Mouse (Mus musculus) gastrocnemius, adult 2 months (tissue): ENCODE data around the gene Ankrd36. TPM values are rescaled to one million over a fixed set of nuclear protein-coding genes. Genes with fewer than 3 reads are reported as not detected.
A peak's percentile ranks its signal among the peaks of the same experiment; 100 is the strongest.

Experiments used
- DNase-seq: peaks from one replicate; pipeline ENCODE4 v3.0.0; 2022
- H3K27ac ChIP-seq: fragments of 200-600 bp; 2 replicates; pipeline ENCODE4 v1.8.1; 2022; ENCODE audit warnings: mild to moderate bottlenecking
- H3K4me3 ChIP-seq: fragments of 200-600 bp; 2 replicates; pipeline ENCODE4 v1.8.1; 2022; ENCODE audit warnings: mild to moderate bottlenecking, moderate library complexity
- CTCF ChIP-seq: fragments of 200-600 bp; IDR thresholded peaks from 2 replicates; pipeline ENCODE4 v1.8.1; 2022; ENCODE audit warnings: antibody characterized with exemption, mild to moderate bottlenecking, moderate library complexity
- intact Hi-C: fragments of 180-260 bp; cut with DNase I; formaldehyde crosslinking; loops from one replicate; pipeline ENCODE4 v1.15.1; 2025
- total RNA-seq, 2 experiments: library from RNA; stranded (reverse); gene quantifications; 2 replicates each; pipeline ENCODE4 v1.2.3; 2021

Ankrd36 gene
- total RNA-seq, 2 experiments from 2014 or later: not detected

DNA sequence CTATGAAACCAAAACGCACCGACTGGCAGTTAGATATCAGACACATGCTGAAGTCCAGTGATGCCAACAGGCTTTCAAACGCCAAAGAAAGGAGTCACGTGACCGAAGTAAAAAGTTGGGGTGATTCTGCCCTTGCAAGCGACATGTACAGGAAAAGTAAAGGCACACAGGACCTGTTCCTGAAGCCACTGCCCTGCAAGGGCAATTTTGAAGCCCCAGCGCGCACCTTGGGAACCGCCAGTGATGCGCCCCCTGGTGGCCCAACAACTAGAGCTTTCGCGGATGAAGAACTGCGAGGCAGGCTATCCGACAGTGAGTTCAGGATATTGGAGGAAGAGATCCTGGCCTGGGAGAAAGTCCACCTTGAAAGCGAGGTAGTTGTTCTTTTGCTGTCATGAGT is 59.5 kb downstream of the Ankrd36 start:
- peak; percentile 92 for TF ChIP-seq CTCF
- no peak overlapping the region for H3K27ac ChIP-seq
- H3K4me3 ChIP-seq: no peak overlapping the region
- peak; percentile 85 for DNase-seq
- intact Hi-C loops: loop anchor here (1.0 kb wide), 1 partner anchor 144 kb away; no protein-coding TSS in a partner anchor

DNA sequence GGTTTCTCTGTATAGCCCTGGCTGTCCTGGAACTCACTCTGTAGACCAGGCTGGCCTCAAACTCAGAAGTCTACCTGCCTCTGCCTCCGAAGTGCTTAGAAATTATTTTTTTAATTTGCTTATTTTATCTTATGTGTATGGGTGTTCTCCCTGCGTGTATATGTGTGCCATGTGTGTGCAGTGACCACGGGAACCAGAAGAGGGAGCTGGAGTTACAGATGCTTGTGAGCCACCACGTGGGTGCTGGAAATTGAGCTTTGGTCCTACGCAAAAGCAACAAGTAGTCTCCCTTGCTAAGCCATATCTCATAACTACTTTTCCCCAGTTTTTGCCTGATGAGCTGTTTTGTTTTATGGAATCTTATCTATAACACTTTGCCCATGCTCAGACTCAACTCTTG is 73.6 kb downstream of the Ankrd36 start:
- no peak for TF ChIP-seq CTCF
- Histone ChIP-seq H3K4me3 (no peak overlapping the region), H3K27ac (no peak overlapping the region)
- intact Hi-C loops: no loop called here
- no peak for DNase-seq

DNA sequence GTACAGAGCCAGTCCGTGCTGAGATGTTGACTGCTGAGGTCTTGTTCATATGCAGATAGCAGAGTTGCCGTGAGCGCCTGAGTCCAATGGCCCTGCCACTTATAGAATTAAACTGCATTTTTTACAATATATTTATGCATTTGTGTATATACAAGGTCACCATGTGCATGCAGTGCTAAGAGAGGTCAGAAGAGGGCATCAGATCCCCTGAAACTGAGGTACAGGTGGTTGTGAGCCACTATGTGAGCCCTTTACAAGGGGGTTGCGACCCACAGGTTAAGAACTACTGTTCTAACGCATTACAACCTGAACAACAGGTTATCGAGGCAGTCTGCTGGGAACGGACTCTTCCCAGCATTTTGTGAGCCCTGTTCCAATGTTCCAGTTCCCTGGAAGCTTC is 80.8 kb downstream of the Ankrd36 start:
- no peak overlapping the region for H3K4me3 ChIP-seq
- no peak for DNase-seq
- intact Hi-C loops: no loop called here
- TF ChIP-seq CTCF: peak; percentile 44
- no peak overlapping the region for H3K27ac ChIP-seq

DNA sequence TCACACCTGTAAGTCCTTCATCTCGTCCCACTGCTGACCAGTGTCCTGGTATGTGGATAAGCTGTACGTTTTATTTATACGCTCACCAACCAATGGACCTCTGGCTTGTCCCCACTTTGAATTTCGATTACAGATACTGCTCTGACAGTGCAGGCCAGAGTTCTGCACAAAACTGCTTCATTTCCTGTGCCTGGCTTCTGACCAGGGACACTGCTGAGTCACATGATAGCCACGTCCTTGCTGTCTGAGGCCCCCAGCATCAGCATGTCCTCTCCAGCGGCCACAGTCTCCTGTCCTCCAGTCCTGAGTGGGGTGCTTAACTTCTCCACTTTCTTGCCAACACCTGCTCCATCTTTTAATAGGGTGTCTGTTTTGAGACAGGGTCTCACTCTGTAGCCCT is 113.1 kb downstream of the Ankrd36 start:
- TF ChIP-seq CTCF: no peak
- intact Hi-C loops: no loop called here
- DNase-seq: no peak
- no peak overlapping the region for H3K27ac ChIP-seq
- H3K4me3 ChIP-seq: no peak overlapping the region

DNA sequence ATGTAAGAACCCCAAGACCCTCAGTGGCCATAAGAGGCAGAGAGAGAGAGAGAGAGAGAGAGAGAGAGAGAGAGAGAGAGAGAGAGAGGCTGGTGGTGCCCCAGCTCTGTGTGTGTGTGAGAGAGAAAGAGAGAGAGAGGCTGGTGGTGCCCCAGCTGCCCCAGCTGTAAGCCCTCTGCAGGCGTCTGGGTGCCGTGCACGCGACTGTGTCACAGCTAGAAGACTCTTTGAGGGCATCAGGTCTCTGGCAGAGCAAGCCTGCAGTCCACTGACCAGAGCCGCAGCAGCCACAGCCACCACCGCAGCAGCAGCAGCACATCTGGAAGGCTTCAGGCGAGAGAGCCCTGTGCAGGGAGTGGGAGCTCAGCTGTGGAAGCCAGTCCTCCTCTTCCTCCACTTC is 114.8 kb downstream of the Ankrd36 start:
- Histone ChIP-seq H3K4me3 (no peak overlapping the region), H3K27ac (no peak overlapping the region)
- intact Hi-C loops: no loop called here
- DNase-seq: no peak
- no peak for TF ChIP-seq CTCF

DNA sequence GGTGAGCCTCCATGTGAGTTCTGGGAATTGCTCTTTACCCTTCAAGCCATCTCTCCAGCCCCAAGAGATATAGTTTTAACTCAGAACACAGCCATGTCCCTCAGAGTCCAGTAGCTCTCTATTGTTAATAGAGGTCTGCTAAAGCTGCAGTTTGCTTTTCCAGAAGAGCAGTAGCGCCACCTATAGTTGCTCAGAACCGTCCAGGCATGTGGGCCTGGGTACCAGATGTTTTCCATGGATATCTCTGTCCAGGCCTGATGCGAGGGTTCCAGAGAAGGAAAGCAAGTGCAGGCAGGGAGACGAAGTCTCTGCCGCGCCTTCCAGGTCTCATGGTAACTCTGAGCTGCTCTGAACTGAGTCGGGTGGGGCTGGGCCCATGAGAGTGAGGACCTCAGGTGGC is 122.3 kb downstream of the Ankrd36 start:
- no peak overlapping the region for H3K4me3 ChIP-seq
- DNase-seq: peak; percentile 45
- TF ChIP-seq CTCF: peak; percentile 71
- H3K27ac ChIP-seq: no peak overlapping the region
- intact Hi-C loops: loop anchor here (2.0 kb wide), 1 partner anchor 207 kb away; no protein-coding TSS in a partner anchor

DNA sequence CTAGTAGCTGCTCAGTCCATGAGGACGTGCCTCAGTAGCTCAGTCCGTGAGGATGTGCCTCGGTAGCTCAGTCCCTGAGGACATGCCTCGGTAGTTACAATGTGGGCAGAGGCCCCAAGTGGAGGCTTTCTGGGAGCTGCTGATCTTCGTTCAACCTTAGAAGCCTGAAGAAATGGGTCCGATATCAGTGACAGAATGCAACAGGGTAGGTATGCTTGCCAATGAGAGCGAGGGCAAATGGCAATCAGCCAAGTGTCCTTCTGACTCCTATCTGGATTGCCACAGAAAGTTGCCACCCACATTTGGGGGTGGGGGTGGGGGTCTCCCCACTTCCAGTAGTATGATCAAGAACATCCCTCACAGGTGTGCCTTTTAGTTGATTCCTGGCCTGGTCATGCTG is 131.3 kb downstream of the Ankrd36 start:
- TF ChIP-seq CTCF: no peak
- DNase-seq: no peak

DNA sequence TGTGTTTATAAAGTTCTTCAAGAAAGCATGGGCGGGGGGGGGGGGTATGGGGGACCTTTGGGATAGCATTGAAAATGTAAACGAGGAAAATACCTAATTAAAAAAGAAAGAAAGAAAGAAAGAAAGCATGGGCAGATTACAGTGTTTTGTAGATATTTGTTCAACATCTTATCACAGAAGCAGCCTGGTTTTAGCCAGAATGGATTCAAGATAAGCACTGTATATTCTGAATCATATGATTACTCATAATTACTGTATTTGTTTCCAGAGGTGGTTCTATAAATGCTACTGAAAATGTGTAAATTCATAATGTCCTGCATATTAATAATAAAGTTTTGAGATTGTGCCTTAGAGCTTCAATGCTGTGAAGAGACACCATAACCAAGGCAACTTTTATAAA is 131.8 kb downstream of the Ankrd36 start:
- no peak for TF ChIP-seq CTCF
- Histone ChIP-seq H3K27ac (no peak overlapping the region), H3K4me3 (no peak overlapping the region)
- DNase-seq: no peak
- intact Hi-C loops: loop anchor here (10.0 kb wide), 1 partner anchor 416 kb away; no protein-coding TSS in a partner anchor

More for the DNA sequence above, 131.3 kb downstream of the Ankrd36 start:
- H3K27ac ChIP-seq: no peak overlapping the region
- intact Hi-C loops: loop anchor here (10.0 kb wide), 1 partner anchor 416 kb away; no protein-coding TSS in a partner anchor
- no peak overlapping the region for H3K4me3 ChIP-seq

DNA sequence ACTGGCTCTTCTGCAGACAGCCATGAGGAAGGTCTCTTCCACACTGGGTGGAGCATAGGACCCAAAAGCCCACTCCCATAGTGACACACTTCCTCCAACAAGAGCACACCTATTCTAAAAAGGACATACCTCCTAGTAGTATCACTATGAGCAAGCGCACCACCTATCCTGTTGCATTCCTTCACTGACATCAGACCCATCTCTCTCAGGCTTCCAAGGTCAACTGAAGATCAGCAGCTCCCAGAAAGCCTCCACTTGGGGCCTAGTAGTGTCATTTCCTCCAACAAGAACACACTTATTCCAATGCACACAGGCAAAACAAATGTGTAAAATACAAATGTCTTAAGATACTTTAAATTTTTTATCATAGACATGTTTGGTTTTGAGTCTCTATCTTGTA is 132.3 kb downstream of the Ankrd36 start:
- no peak overlapping the region for H3K27ac ChIP-seq
- no peak for TF ChIP-seq CTCF
- H3K4me3 ChIP-seq: no peak overlapping the region
- DNase-seq: no peak
- intact Hi-C loops: loop anchor here (10.0 kb wide), 1 partner anchor 417 kb away; no protein-coding TSS in a partner anchor

DNA sequence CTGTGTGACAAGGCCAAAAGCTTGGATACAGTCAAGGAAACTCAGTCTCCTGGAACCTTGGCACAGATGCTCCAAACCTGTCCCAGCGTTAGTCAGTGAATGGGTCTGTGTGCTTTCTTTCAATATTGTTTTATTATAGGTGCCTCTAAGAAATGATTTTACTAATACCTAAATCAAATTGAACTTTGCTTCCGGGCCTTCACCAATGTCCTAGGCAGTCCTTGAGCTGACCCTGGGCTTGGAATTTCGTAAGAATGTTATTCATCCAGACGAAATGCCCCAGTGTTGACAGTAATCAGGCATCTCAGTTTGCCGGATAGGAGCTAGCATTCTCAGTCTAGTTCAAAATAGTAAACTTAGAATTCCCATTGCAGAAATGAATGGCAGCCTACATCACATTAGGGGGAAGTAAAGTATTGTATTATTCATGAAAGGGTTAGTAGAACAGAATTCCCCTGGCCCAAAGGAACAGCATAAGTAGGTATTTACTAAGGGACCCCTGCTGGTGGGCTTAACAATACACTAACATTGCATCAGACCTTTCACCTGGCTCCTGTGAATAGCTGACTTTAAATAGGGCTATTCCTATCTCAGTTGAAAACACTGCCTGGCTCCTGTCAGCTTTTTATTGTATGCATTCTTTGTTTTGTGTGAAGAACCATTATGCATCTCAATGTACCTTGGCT is 132.9 kb downstream of the Ankrd36 start:
- Histone ChIP-seq H3K4me3 (no peak overlapping the region), H3K27ac (no peak overlapping the region)
- no peak for DNase-seq
- TF ChIP-seq CTCF: no peak
- intact Hi-C loops: loop anchor here (10.0 kb wide), 1 partner anchor 418 kb away; no protein-coding TSS in a partner anchor

DNA sequence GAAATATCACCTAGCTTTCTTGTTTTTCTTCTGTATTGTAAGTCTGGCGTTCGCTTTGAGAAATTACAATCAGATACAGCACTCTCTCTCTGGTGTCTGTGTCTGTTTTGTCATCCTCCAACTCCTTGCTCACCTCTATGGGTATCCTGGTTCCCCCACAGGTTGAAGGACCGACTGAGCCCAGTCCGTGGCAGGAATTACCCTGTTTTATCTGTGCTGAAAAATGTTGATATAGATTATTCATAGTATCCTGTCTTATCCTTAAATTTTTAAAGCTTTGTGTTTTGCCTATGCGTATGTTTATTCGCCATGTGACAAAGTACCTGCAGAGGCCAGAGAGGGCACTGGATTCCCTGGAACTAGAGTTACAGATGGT is 133.5 kb downstream of the Ankrd36 start:
- DNase-seq: no peak
- Histone ChIP-seq H3K4me3 (no peak overlapping the region), H3K27ac (no peak overlapping the region)
- no peak for TF ChIP-seq CTCF
- intact Hi-C loops: loop anchor here (10.0 kb wide), 1 partner anchor 418 kb away; no protein-coding TSS in a partner anchor

DNA sequence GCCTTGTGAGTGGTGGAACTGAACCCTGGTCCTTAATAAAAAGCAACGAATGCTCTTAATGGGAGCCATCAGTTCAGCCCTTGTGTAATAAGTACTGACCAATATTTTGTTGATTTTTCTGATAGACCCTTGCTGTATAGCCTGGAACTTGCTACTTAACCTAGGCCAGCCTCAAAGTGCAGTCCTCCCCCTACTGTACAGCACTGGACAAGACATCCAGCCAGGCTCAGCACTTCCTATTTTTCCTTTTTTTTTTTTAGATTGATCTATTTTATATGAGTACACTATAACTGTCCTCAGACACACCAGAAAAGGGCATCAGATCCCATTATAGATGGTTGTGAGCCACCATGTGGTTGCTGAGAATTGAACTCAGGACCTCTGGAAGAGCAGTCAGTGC is 133.9 kb downstream of the Ankrd36 start:
- DNase-seq: no peak
- Histone ChIP-seq H3K4me3 (no peak overlapping the region), H3K27ac (no peak overlapping the region)
- no peak for TF ChIP-seq CTCF
- intact Hi-C loops: loop anchor here (10.0 kb wide), 1 partner anchor 419 kb away; no protein-coding TSS in a partner anchor

DNA sequence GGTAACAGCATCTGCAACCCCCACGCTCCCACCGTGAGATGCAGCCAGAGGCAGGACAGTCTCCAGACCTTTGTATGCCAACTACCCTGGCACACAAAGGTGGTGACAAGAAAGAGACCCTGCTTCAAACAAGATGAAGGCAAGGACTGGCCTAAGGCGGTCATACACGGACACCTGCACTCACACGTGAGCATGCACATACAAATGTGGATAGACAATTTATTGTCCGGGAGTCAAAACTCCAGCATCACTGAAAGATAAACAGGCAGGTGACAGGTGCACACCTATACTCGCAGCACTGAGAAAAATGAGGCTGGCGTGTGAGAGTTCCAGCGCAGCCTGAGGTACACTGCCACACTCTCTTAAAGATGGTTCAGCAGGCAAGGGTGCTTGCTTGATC is 136.5 kb downstream of the Ankrd36 start:
- H3K27ac ChIP-seq: no peak overlapping the region
- intact Hi-C loops: loop anchor here (5.0 to 10.0 kb wide), 3 partner anchors 36 to 421 kb away; partner anchors contain the start of gene Dbnl
- TF ChIP-seq CTCF: no peak
- DNase-seq: no peak
- H3K4me3 ChIP-seq: no peak overlapping the region
